8 mouse cellular contexts compared by ENCODE assay signal in the genomic region with DNA sequence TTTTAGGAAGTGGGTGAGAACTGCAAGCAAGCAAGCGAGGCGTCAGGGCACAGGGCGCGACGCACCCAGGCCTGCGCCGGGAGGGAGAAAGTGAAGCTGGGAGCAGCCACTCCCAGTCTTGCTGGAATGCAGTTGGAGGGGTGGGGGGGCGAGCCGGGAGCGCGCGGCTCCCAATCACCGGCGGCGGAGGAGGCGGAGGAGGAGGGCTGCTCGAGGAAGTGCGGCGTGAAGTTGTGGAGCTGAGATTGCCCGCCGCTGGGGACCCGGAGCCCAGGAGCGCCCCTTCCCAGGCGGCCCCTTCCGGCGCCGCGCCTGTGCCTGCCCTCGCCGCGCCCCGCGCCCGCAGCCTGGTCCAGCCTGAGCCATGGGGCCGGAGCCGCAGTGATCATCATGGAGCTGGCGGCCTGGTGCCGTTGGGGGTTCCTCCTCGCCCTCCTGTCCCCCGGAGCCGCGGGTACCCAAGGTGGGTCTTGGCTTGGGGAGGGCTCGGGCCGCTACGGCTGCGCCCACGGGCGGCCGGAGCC. TPM values are rescaled to one million over a fixed set of nuclear protein-coding genes. Genes with fewer than 3 reads are reported as not detected.
A peak's percentile ranks its signal among the peaks of the same experiment; 100 is the strongest.
DNase-seq lines count a peak whose midpoint lies in the region; ATAC-seq and TF ChIP-seq lines count a peak whose summit lies in the region.
"Had no signal": no experiment of that assay in that cellular context is flagged by ENCODE, and none has a peak within 500 bp of the region (broad histone marks: within the 10 kb centered on the region; RNA-seq: fewer than 3 reads in every experiment).

Gene Erbb2 (plus strand): TSS at position 198 of the 524 bp plus-strand sequence.

- no peak for TF ChIP-seq CTCF in gastrocnemius, adult 2 months (IDR thresholded peaks at IDR 0.05)

- H3K4me3 ChIP-seq in ES-E14 (ENCODE audit: insufficient read depth in 1 of 2, low read depth in 1 of 2, low read length in 2 of 2, poor library complexity in 1 of 2, severe bottlenecking in 1 of 2): peak within 1 kb of the TSS; percentile 85 to 96
- peak within 1 kb of the TSS; percentile 90 for H3K4me3 ChIP-seq in gastrocnemius, adult 2 months
- peak within 1 kb of the TSS; percentile 63 for H3K4me3 ChIP-seq in hindbrain, embryonic 15.5 days
- peak within 1 kb of the TSS; percentile 68 for H3K4me3 ChIP-seq in liver, embryonic 11.5 days (ENCODE audit: low read depth, low read length)
- H3K4me3 ChIP-seq in neural tube, embryonic 12.5 days: peak within 1 kb of the TSS; percentile 72

- H3K9ac ChIP-seq in ES-E14 (ENCODE audit: insufficient read depth, low read depth, low read length, poor library complexity, severe bottlenecking): peak within 1 kb of the TSS; percentile 88
- peak within 1 kb of the TSS; percentile 56 for H3K9ac ChIP-seq in hindbrain, embryonic 15.5 days
- H3K9ac ChIP-seq in liver, embryonic 11.5 days (ENCODE audit: low read depth, low read length): peak within 1 kb of the TSS; percentile 55
- peak within 1 kb of the TSS; percentile 84 for H3K9ac ChIP-seq in neural tube, embryonic 12.5 days

- H3K27ac ChIP-seq in ES-E14 (ENCODE audit: insufficient read depth, low read depth, low read length, poor library complexity, severe bottlenecking): no peak within 1 kb of the TSS
- peak within 1 kb of the TSS; percentile 90 for H3K27ac ChIP-seq in gastrocnemius, adult 2 months
- H3K27ac ChIP-seq in hindbrain, embryonic 15.5 days (replicated peaks): peak within 1 kb of the TSS; percentile 82
- H3K27ac ChIP-seq in liver, embryonic 11.5 days (ENCODE audit: low read depth, low read length): peak within 1 kb of the TSS; percentile 80
- H3K27ac ChIP-seq in neural tube, embryonic 12.5 days: 0 out of 2 replicates have a peak within 1 kb of the TSS, but pooled peaks have one; percentile 37

- H3K4me1 ChIP-seq in ES-E14 (ENCODE audit: control insufficient read depth in 2 of 2, insufficient read depth in 2 of 2, low read length in 2 of 2, poor library complexity in 1 of 2): peaks cover 2 to 11% of the 10 kb centered on the region in 2 experiments; a peak in 1 of 4 replicates
- peaks cover 29% of the 10 kb centered on the region for H3K4me1 ChIP-seq in hindbrain, embryonic 15.5 days (replicated peaks)
- H3K4me1 ChIP-seq in liver, embryonic 11.5 days (replicated peaks; ENCODE audit: control insufficient read depth, insufficient read depth, low read length): peaks cover 15% of the 10 kb centered on the region
- peaks cover 35% of the 10 kb centered on the region for H3K4me1 ChIP-seq in neural tube, embryonic 12.5 days

- DNase-seq in ES-E14 (ENCODE audit: low read depth, low spot score): peak; percentile 71
- peak; percentile 72 to 81 for DNase-seq in adrenal gland, postnatal 36 days
- peak; percentile 83 for DNase-seq in gastrocnemius, adult 2 months
- peak; percentile 70 for DNase-seq in liver, embryonic 11.5 days (ENCODE audit: low spot score)
- no peak for DNase-seq in spleen, postnatal 36 days (ENCODE audit: low spot score in 2 of 2)

- ATAC-seq in hindbrain, embryonic 15.5 days (ENCODE audit: low FRiP score, low read depth): peak; percentile 59; the same call in 1 of the 2 replicates
- ATAC-seq in liver, embryonic 11.5 days (replicated peaks; ENCODE audit: low FRiP score): no peak; the same call in 1 of the 2 replicates
- ATAC-seq in neural tube, embryonic 12.5 days (ENCODE audit: low FRiP score, low read depth): peak; percentile 64

- 0% methylated on average over 47 of the region's 49 CpGs for WGBS in hindbrain, embryonic 15.5 days
- WGBS in liver, embryonic 11.5 days: 1% methylated on average over 39 of the region's 49 CpGs
- WGBS in neural tube, embryonic 12.5 days: under 1% methylated on average over 41 of the region's 49 CpGs

- H3K27me3 ChIP-seq in hindbrain, embryonic 15.5 days: peaks cover 32% of the 10 kb centered on the region
- peaks cover 66% of the 10 kb centered on the region for H3K27me3 ChIP-seq in liver, embryonic 11.5 days (replicated peaks; ENCODE audit: control insufficient read depth, insufficient read depth, low read length)
- H3K27me3 ChIP-seq in neural tube, embryonic 12.5 days (replicated peaks): peaks cover 18% of the 10 kb centered on the region

- no peaks in the 10 kb centered on the region for H3K36me3 ChIP-seq in ES-E14 (ENCODE audit: control insufficient read depth, insufficient read depth, low read length, poor library complexity, severe bottlenecking)
- no peaks in the 10 kb centered on the region for H3K36me3 ChIP-seq in hindbrain, embryonic 15.5 days
- H3K36me3 ChIP-seq in liver, embryonic 11.5 days (ENCODE audit: control insufficient read depth, insufficient read depth, low read length): no peaks in the 10 kb centered on the region
- H3K36me3 ChIP-seq in neural tube, embryonic 12.5 days: no peaks in the 10 kb centered on the region

- in situ Hi-C loops in ES-E14 (cut with MboI; ENCODE audit: low sequenced_read_pairs in 2 of 2, unreplicated experiment in 2 of 2): no loop called here

- intact Hi-C loops in gastrocnemius, adult 2 months (cut with DNase I): loop anchor here (5.0 kb wide), 1 partner anchor 45 kb away; no protein-coding TSS in a partner anchor

- H3K9me3 ChIP-seq in ES-E14 (ENCODE audit: control insufficient read depth, insufficient read depth, low read depth, low read length): no peaks in the 10 kb centered on the region
- no peaks in the 10 kb centered on the region for H3K9me3 ChIP-seq in hindbrain, embryonic 15.5 days
- no peaks in the 10 kb centered on the region for H3K9me3 ChIP-seq in liver, embryonic 11.5 days (ENCODE audit: control insufficient read depth, low read length)
- H3K9me3 ChIP-seq in neural tube, embryonic 12.5 days: no peaks in the 10 kb centered on the region

- H3K4me2 ChIP-seq in hindbrain, embryonic 15.5 days: peak within 1 kb of the TSS; percentile 96
- H3K4me2 ChIP-seq in liver, embryonic 11.5 days: peak within 1 kb of the TSS; percentile 66
- peak within 1 kb of the TSS; percentile 99 for H3K4me2 ChIP-seq in neural tube, embryonic 12.5 days (replicated peaks)

TF ChIP-seq in ES-E14, 5 proteins besides CTCF, POLR2A, EP300 and RAD21:
- TF ChIP-seq ZNF384 (IDR thresholded peaks at IDR 0.05; ENCODE audit: low read depth, low read length) (no peak), ZC3H11A (IDR thresholded peaks at IDR 0.05; ENCODE audit: borderline replicate concordance, low read depth, low read length) (no peak), HCFC1 (IDR thresholded peaks at IDR 0.05; ENCODE audit: borderline replicate concordance, insufficient read depth, low read length) (no peak), MAFK (IDR thresholded peaks at IDR 0.05; ENCODE audit: insufficient read depth, low read depth, low read length) (no peak), CHD2 (IDR thresholded peaks at IDR 0.05; ENCODE audit: low read depth, low read length) (no peak)

RNA-seq across cellular contexts. Expression of gene Erbb2, which starts in this region (rescaled TPM):
- total RNA-seq in ES-E14 (2012; rRNA removed): 13.2 and 24.4 TPM in 2 replicates
- 1 to 10 TPM; 4.2 to 4.7 TPM for total RNA-seq in adrenal gland, postnatal 36 days (2021)
- total RNA-seq in gastrocnemius, adult 2 months (2021): 1 to 10 TPM; 1.6 to 1.9 TPM
- 8.9 and 9.0 TPM in 2 replicates for polyA plus RNA-seq in hindbrain, embryonic 15.5 days (2015; fragmentation: Nextera tagmentation; extraction: Ambion mirVana)
- 12.4 and 13.5 TPM in 2 replicates for polyA plus RNA-seq in liver, embryonic 11.5 days (2014; fragmentation: Nextera tagmentation; extraction: Ambion mirVana)
- polyA plus RNA-seq in neural tube, embryonic 12.5 days (2016; fragmentation: Nextera tagmentation; extraction: Ambion mirVana): 16.4 and 17.5 TPM in 2 replicates
- total RNA-seq: hematopoietic stem cell, adult 5-6 weeks had no signal

Comparison
In these comparisons a context has a peak if more than half of its experiments do, and no peak if none do; other contexts are left out.
1. DNase-seq: peak in ES-E14 (single experiment), adrenal gland, postnatal 36 days (2 of 2), gastrocnemius, adult 2 months (single experiment) and liver, embryonic 11.5 days (single experiment); none in spleen, postnatal 36 days (0 of 2).
2. Peak in every context shown above with its lines, with median percentiles within 50 percentile points of each other: H3K4me3 ChIP-seq, H3K9ac ChIP-seq and H3K4me2 ChIP-seq.